Mouse (Mus musculus): ENCODE measurements around the gene Ppp1r27. TPM values are rescaled to one million over a fixed set of nuclear protein-coding genes. Genes with fewer than 3 reads are reported as not detected.
"Not testable (repeated sequence)": the region's sequence is repeated elsewhere in the genome, so short reads cannot be mapped to it uniquely, and the experiment has no call there.

Gene Ppp1r27
- total RNA-seq, 1 experiment: not detected

- no peaks in the 10 kb centered on the region for H3K36me3 ChIP-seq (ENCODE audit: control insufficient read depth, insufficient read depth, low read length, poor library complexity, severe bottlenecking)
- no peak for DNase-seq (ENCODE audit: low read depth, low spot score)
- in situ Hi-C loops (cut with MboI; ENCODE audit: low sequenced_read_pairs in 2 of 2, unreplicated experiment in 2 of 2): no loop called here
Observed at GRCm38 (mm10) chr11:120518558-120518957, 32.4 kb downstream of the Ppp1r27 start.

GRCm38 (mm10) chr11:120518027-120518426, 32.9 kb downstream of the Ppp1r27 start:
- H3K4me1 ChIP-seq (ENCODE audit: control insufficient read depth in 2 of 2, insufficient read depth in 2 of 2, low read length in 2 of 2, poor library complexity in 1 of 2): peaks cover 0 to 2% of the 10 kb centered on the region in 2 experiments; a peak in 1 of 4 replicates
- H3K4me3 ChIP-seq (ENCODE audit: insufficient read depth in 1 of 2, low read depth in 1 of 2, low read length in 2 of 2, poor library complexity in 1 of 2, severe bottlenecking in 1 of 2): no peak overlapping the region
- in situ Hi-C loops (cut with MboI; ENCODE audit: low sequenced_read_pairs in 2 of 2, unreplicated experiment in 2 of 2): no loop called here
- H3K9ac ChIP-seq (ENCODE audit: insufficient read depth, low read depth, low read length, poor library complexity, severe bottlenecking): no peak overlapping the region
- TF ChIP-seq CHD2 (IDR thresholded peaks at IDR 0.05; ENCODE audit: low read depth, low read length) (no peak), ZC3H11A (IDR thresholded peaks at IDR 0.05; ENCODE audit: borderline replicate concordance, low read depth, low read length) (no peak), HCFC1 (IDR thresholded peaks at IDR 0.05; ENCODE audit: borderline replicate concordance, insufficient read depth, low read length) (no peak), ZNF384 (IDR thresholded peaks at IDR 0.05; ENCODE audit: low read depth, low read length) (no peak), MAFK (IDR thresholded peaks at IDR 0.05; ENCODE audit: insufficient read depth, low read depth, low read length) (no peak)
- no peak overlapping the region for H3K27ac ChIP-seq (ENCODE audit: insufficient read depth, low read depth, low read length, poor library complexity, severe bottlenecking)
- DNase-seq (ENCODE audit: low read depth, low spot score): no peak
- no peaks in the 10 kb centered on the region for H3K36me3 ChIP-seq (ENCODE audit: control insufficient read depth, insufficient read depth, low read length, poor library complexity, severe bottlenecking)
- H3K9me3 ChIP-seq (ENCODE audit: control insufficient read depth, insufficient read depth, low read depth, low read length): no peaks in the 10 kb centered on the region

More at GRCm38 (mm10) chr11:120518558-120518957, 32.4 kb downstream of the Ppp1r27 start:
- TF ChIP-seq HCFC1 (IDR thresholded peaks at IDR 0.05; ENCODE audit: borderline replicate concordance, insufficient read depth, low read length): no peak
- TF ChIP-seq MAFK (IDR thresholded peaks at IDR 0.05; ENCODE audit: insufficient read depth, low read depth, low read length): no peak
- no peak for TF ChIP-seq ZC3H11A (IDR thresholded peaks at IDR 0.05; ENCODE audit: borderline replicate concordance, low read depth, low read length)
- no peak for TF ChIP-seq ZNF384 (IDR thresholded peaks at IDR 0.05; ENCODE audit: low read depth, low read length)
- no peak for TF ChIP-seq CHD2 (IDR thresholded peaks at IDR 0.05; ENCODE audit: low read depth, low read length)
- no peak overlapping the region for H3K4me3 ChIP-seq (ENCODE audit: insufficient read depth in 1 of 2, low read depth in 1 of 2, low read length in 2 of 2, poor library complexity in 1 of 2, severe bottlenecking in 1 of 2)
- no peak overlapping the region for H3K9ac ChIP-seq (ENCODE audit: insufficient read depth, low read depth, low read length, poor library complexity, severe bottlenecking)
- H3K27ac ChIP-seq (ENCODE audit: insufficient read depth, low read depth, low read length, poor library complexity, severe bottlenecking): no peak overlapping the region
- H3K9me3 ChIP-seq (ENCODE audit: control insufficient read depth, insufficient read depth, low read depth, low read length): no peaks in the 10 kb centered on the region
- peaks cover 0 to 2% of the 10 kb centered on the region in 2 experiments; a peak in 1 of 4 replicates for H3K4me1 ChIP-seq (ENCODE audit: control insufficient read depth in 2 of 2, insufficient read depth in 2 of 2, low read length in 2 of 2, poor library complexity in 1 of 2)

GRCm38 (mm10) chr11:120517147-120517546, 33.8 kb downstream of the Ppp1r27 start:
- Histone ChIP-seq H3K9me3 (ENCODE audit: control insufficient read depth, insufficient read depth, low read depth, low read length) (no peaks in the 10 kb centered on the region), H3K4me1 (ENCODE audit: control insufficient read depth in 2 of 2, insufficient read depth in 2 of 2, low read length in 2 of 2, poor library complexity in 1 of 2) (peaks cover 0 to 2% of the 10 kb centered on the region in 2 experiments; a peak in 1 of 4 replicates), H3K4me3 (ENCODE audit: insufficient read depth in 1 of 2, low read depth in 1 of 2, low read length in 2 of 2, poor library complexity in 1 of 2, severe bottlenecking in 1 of 2) (no peak overlapping the region), H3K9ac (ENCODE audit: insufficient read depth, low read depth, low read length, poor library complexity, severe bottlenecking) (no peak overlapping the region), H3K27ac (ENCODE audit: insufficient read depth, low read depth, low read length, poor library complexity, severe bottlenecking) (no peak overlapping the region), H3K36me3 (ENCODE audit: control insufficient read depth, insufficient read depth, low read length, poor library complexity, severe bottlenecking) (no peaks in the 10 kb centered on the region)
- no peak for TF ChIP-seq ZC3H11A (IDR thresholded peaks at IDR 0.05; ENCODE audit: borderline replicate concordance, low read depth, low read length)
- no peak for TF ChIP-seq CHD2 (IDR thresholded peaks at IDR 0.05; ENCODE audit: low read depth, low read length)
- TF ChIP-seq MAFK (IDR thresholded peaks at IDR 0.05; ENCODE audit: insufficient read depth, low read depth, low read length): no peak
- TF ChIP-seq ZNF384 (IDR thresholded peaks at IDR 0.05; ENCODE audit: low read depth, low read length): no peak
- TF ChIP-seq HCFC1 (IDR thresholded peaks at IDR 0.05; ENCODE audit: borderline replicate concordance, insufficient read depth, low read length): no peak
- no peak for DNase-seq (ENCODE audit: low read depth, low spot score)
- in situ Hi-C loops (cut with MboI; ENCODE audit: low sequenced_read_pairs in 2 of 2, unreplicated experiment in 2 of 2): no loop called here

- H3K4me1 ChIP-seq (ENCODE audit: control insufficient read depth in 2 of 2, insufficient read depth in 2 of 2, low read length in 2 of 2, poor library complexity in 1 of 2): peaks cover 0 to 2% of the 10 kb centered on the region in 2 experiments; a peak in 1 of 4 replicates
- in situ Hi-C loops (cut with MboI; ENCODE audit: low sequenced_read_pairs in 2 of 2, unreplicated experiment in 2 of 2): no loop called here
- TF ChIP-seq CHD2 (IDR thresholded peaks at IDR 0.05; ENCODE audit: low read depth, low read length) (no peak), ZC3H11A (IDR thresholded peaks at IDR 0.05; ENCODE audit: borderline replicate concordance, low read depth, low read length) (peak; percentile 58; the same call in 1 of the 2 replicates)
- H3K36me3 ChIP-seq (ENCODE audit: control insufficient read depth, insufficient read depth, low read length, poor library complexity, severe bottlenecking): no peaks in the 10 kb centered on the region
- no peak overlapping the region for H3K27ac ChIP-seq (ENCODE audit: insufficient read depth, low read depth, low read length, poor library complexity, severe bottlenecking)
- no peak overlapping the region; a peak in 1 of 4 replicates for H3K4me3 ChIP-seq (ENCODE audit: insufficient read depth in 1 of 2, low read depth in 1 of 2, low read length in 2 of 2, poor library complexity in 1 of 2, severe bottlenecking in 1 of 2)
- no peaks in the 10 kb centered on the region for H3K9me3 ChIP-seq (ENCODE audit: control insufficient read depth, insufficient read depth, low read depth, low read length)
- peak; percentile 59 for DNase-seq (ENCODE audit: low read depth, low spot score)
- no peak overlapping the region for H3K9ac ChIP-seq (ENCODE audit: insufficient read depth, low read depth, low read length, poor library complexity, severe bottlenecking)
Observed at GRCm38 (mm10) chr11:120515611-120516010, 35.3 kb downstream of the Ppp1r27 start.

- H3K9ac ChIP-seq (ENCODE audit: insufficient read depth, low read depth, low read length, poor library complexity, severe bottlenecking); H3K9me3 ChIP-seq (ENCODE audit: control insufficient read depth, insufficient read depth, low read depth, low read length); H3K4me1 ChIP-seq (ENCODE audit: control insufficient read depth in 2 of 2, insufficient read depth in 2 of 2, low read length in 2 of 2, poor library complexity in 1 of 2); H3K36me3 ChIP-seq (ENCODE audit: control insufficient read depth, insufficient read depth, low read length, poor library complexity, severe bottlenecking); DNase-seq (ENCODE audit: low read depth, low spot score); H3K4me3 ChIP-seq (ENCODE audit: insufficient read depth in 1 of 2, low read depth in 1 of 2, low read length in 2 of 2, poor library complexity in 1 of 2, severe bottlenecking in 1 of 2); H3K27ac ChIP-seq (ENCODE audit: insufficient read depth, low read depth, low read length, poor library complexity, severe bottlenecking); in situ Hi-C loops (cut with MboI; ENCODE audit: low sequenced_read_pairs in 2 of 2, unreplicated experiment in 2 of 2): not testable (repeated sequence)
Observed at GRCm38 (mm10) chr11:120514262-120514661, 36.7 kb downstream of the Ppp1r27 start.
